Mouse (Mus musculus) liver, embryonic 11.5 days (tissue): Measurements from ENCODE around the gene Ntf5. TPM values are rescaled to one million over a fixed set of nuclear protein-coding genes. Genes with fewer than 3 reads are reported as not detected.

ENCODE experiments used
- microRNA-seq: library from miRNA; unstranded; fragments of <30 nt; microRNA quantifications from one replicate; pipeline ENCODE4, GENCODE M21; 2017; ENCODE audit warnings: borderline number of aligned reads
- polyA plus RNA-seq: library from polyadenylated mRNA; unstranded; fragments of >200 nt; fragmentation: Nextera tagmentation; extraction: Ambion mirVana; gene quantifications from 2 replicates; pipeline ENCODE4 v1.2.1, GENCODE M21; 2014

The Ntf5 gene
- polyA plus RNA-seq, 1 experiment from 2014 or later = 2.0 TPM

Small RNA genes within 50 kb of the gene (microRNA-seq; reads per million reads assigned to microRNA genes)
- gene Gm22133 = 6.7 reads per million, percentile 17 among the genes with 10 or more reads in this experiment

Other genes with a start within 250 kb of the Ntf5 start
- gene Slc17a7, start 249.7 kb upstream of the Ntf5 start, polyA plus RNA-seq = 0.57 and 0.74 TPM in 2 replicates
- gene Gfy, start 234.1 kb upstream of the Ntf5 start, polyA plus RNA-seq = not detected in 2 replicates
- gene Pth2, start 232.7 kb upstream of the Ntf5 start, polyA plus RNA-seq = not detected in 2 replicates
- 0.17 and 0.53 TPM in 2 replicates for gene Ccdc155, start 208.8 kb upstream of the Ntf5 start, polyA plus RNA-seq
- 2.8 TPM in 2 replicates for gene Dkkl1, start 201.5 kb upstream of the Ntf5 start, polyA plus RNA-seq
- gene Tead2, start 197.9 kb upstream of the Ntf5 start, polyA plus RNA-seq = 69.3 and 75.9 TPM in 2 replicates
- 14.4 and 19.5 TPM in 2 replicates for gene Cd37, start 174.6 kb upstream of the Ntf5 start, polyA plus RNA-seq
- gene Slc6a16, start 172.6 kb upstream of the Ntf5 start, polyA plus RNA-seq = 0.19 TPM in 1 of 2 replicates, not detected in the other
- not detected in 2 replicates for gene Slc6a21, start 136.2 kb upstream of the Ntf5 start, polyA plus RNA-seq
- gene Trpm4, start 79.9 kb upstream of the Ntf5 start, polyA plus RNA-seq = 2.3 and 3.9 TPM in 2 replicates
- gene Hrc, start 78.4 kb upstream of the Ntf5 start, polyA plus RNA-seq = 0.12 and 0.30 TPM in 2 replicates
- 2.0 and 2.1 TPM in 2 replicates for gene Ppfia3, start 46.7 kb upstream of the Ntf5 start, polyA plus RNA-seq
- 0.35 TPM in 1 of 2 replicates, not detected in the other for gene Lin7b, start 43.1 kb upstream of the Ntf5 start, polyA plus RNA-seq
- gene Snrnp70, start 18.0 kb upstream of the Ntf5 start, polyA plus RNA-seq = 51.6 and 64.4 TPM in 2 replicates
- 0.18 TPM in 1 of 2 replicates, not detected in the other for gene Kcna7, start 8.0 kb upstream of the Ntf5 start, polyA plus RNA-seq
- 0.26 TPM in 1 of 2 replicates, not detected in the other for gene Lhb, start 7.1 kb downstream of the Ntf5 start, polyA plus RNA-seq
- 21.4 and 23.7 TPM in 2 replicates for gene Gys1, start 21.1 kb downstream of the Ntf5 start, polyA plus RNA-seq
- 240 and 250 TPM in 2 replicates for gene Ruvbl2, start 24.4 kb downstream of the Ntf5 start, polyA plus RNA-seq
- 6,297 and 6,318 TPM in 2 replicates for gene Ftl1, start 46.2 kb downstream of the Ntf5 start, polyA plus RNA-seq
- gene Bax, start 53.2 kb downstream of the Ntf5 start, polyA plus RNA-seq = 190 and 212 TPM in 2 replicates
- 2.3 and 3.2 TPM in 2 replicates for gene Tulp2, start 68.2 kb downstream of the Ntf5 start, polyA plus RNA-seq
- gene Gm45808, start 73.1 kb downstream of the Ntf5 start, polyA plus RNA-seq = not detected in 2 replicates
- 4.9 and 5.8 TPM in 2 replicates for gene Dhdh, start 75.1 kb downstream of the Ntf5 start, polyA plus RNA-seq
- gene Nucb1, start 96.7 kb downstream of the Ntf5 start, polyA plus RNA-seq = 149 and 153 TPM in 2 replicates
- gene Ppp1r15a, start 112.6 kb downstream of the Ntf5 start, polyA plus RNA-seq = 61.6 and 62.0 TPM in 2 replicates
- gene Plekha4, start 112.6 kb downstream of the Ntf5 start, polyA plus RNA-seq = 0.64 and 0.89 TPM in 2 replicates
- gene Hsd17b14, start 141.2 kb downstream of the Ntf5 start, polyA plus RNA-seq = 2.8 and 5.4 TPM in 2 replicates
- gene Bcat2, start 156.5 kb downstream of the Ntf5 start, polyA plus RNA-seq = 84.7 and 90.1 TPM in 2 replicates
- 0.23 TPM in 1 of 2 replicates, not detected in the other for gene Fgf21, start 201.8 kb downstream of the Ntf5 start, polyA plus RNA-seq
- not detected in 2 replicates for gene Fut1, start 203.6 kb downstream of the Ntf5 start, polyA plus RNA-seq
- gene Izumo1, start 208.1 kb downstream of the Ntf5 start, polyA plus RNA-seq = 0.21 and 0.22 TPM in 2 replicates
- gene Rasip1, start 213.8 kb downstream of the Ntf5 start, polyA plus RNA-seq = 8.0 and 9.3 TPM in 2 replicates
- 0.69 and 0.73 TPM in 2 replicates for gene Mamstr, start 226.3 kb downstream of the Ntf5 start, polyA plus RNA-seq